Mouse (Mus musculus) ES-E14 (cell line): ENCODE data around the gene Ccdc69.

Experiments
- CHD2 ChIP-seq: IDR thresholded peaks from 2 replicates; pipeline ENCODE4 v1.6.1; 2014; ENCODE audit warnings: mild to moderate bottlenecking, low read depth, low read length, inconsistent platforms
- MAFK ChIP-seq: IDR thresholded peaks from 2 replicates; pipeline ENCODE4 v1.6.1; 2014; ENCODE audit warnings: mild to moderate bottlenecking, low read depth, low read length, inconsistent platforms; ENCODE audit not compliant: insufficient read depth
- ZC3H11A ChIP-seq: IDR thresholded peaks from 2 replicates; pipeline ENCODE4 v1.6.1; 2012; ENCODE audit warnings: low read depth, mild to moderate bottlenecking, inconsistent platforms, low read length, borderline replicate concordance
- ZNF384 ChIP-seq: IDR thresholded peaks from 2 replicates; pipeline ENCODE4 v1.6.1; 2012; ENCODE audit warnings: low read depth, low read length, inconsistent platforms

DNA sequence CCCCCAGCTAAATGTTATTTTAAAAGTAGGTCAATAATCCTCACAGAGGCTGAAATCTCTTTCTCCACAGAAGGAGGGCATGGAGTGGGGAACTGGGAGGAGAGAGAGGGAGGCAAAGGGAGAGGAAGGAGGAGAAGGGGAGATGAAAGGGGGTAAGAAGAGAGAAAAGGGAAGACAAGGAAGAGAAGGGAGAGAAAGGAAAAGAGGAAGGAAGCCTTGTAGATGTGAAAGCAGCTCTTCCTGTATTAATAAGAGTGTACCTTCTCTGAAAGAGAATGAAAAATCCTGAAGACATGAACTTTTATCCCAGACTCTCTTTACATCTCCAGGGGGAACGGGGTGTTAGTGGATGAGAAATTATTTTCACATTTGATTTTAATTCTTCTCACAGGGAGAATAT lies 43.5 kb upstream of the Ccdc69 start:
- TF ChIP-seq CHD2 (no peak), ZNF384 (no peak), MAFK (no peak), ZC3H11A (no peak)
